Mouse (Mus musculus) frontal cortex, postnatal 36 days (tissue): ENCODE data around the gene Slamf8.

Experiments used
- DNase-seq, 2 experiments: peaks; one replicate each; pipeline ENCODE4 v3.0.0; 2022; ENCODE audit warnings: low spot score in 2 of 2

Gene Slamf8

DNA sequence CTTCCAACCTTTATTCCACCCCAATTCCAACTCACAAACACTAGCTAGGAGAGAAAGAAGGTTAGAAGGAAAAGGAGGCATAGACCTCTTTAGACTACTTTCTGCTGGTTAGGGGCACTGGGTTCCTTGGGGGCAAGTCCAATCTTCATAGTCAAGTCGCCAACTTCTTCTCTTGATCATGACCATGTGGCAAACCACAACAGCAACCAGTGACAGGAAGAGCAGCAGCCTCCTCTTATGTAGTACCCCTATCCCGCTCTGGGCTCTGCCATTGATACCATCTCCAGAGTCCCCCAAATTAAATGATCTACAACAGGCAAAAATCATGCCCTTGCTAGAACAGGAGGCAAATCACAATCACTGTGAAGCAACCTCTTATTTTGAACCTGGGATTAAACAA, 3.6 kb upstream of the Slamf8 start:
- DNase-seq, result no peak

DNA sequence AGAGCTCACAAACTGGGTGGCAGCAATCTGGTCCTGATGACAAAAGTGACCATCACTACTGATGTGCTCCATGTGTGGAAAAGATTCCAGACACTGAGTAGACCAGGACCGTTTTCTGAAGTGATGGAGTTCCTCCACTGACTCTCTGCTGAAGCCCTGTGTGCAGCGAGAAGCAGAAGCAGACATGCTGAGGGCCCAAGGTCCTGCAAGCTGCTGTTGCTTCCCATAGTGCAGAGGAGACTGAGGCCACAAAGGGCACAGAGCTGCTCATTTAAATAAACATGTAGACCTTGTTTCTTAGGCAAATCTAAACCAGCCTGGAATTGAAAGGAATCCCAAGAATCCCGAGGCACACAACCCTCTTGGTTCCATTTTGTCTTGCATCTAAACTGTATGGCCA, 3.0 kb upstream of the Slamf8 start:
- DNase-seq, result no peak

- DNase-seq, result no peak
These were observed 4.5 kb downstream of the Slamf8 start for GRCm38 (mm10) chr1:172585612-172586567.

DNA sequence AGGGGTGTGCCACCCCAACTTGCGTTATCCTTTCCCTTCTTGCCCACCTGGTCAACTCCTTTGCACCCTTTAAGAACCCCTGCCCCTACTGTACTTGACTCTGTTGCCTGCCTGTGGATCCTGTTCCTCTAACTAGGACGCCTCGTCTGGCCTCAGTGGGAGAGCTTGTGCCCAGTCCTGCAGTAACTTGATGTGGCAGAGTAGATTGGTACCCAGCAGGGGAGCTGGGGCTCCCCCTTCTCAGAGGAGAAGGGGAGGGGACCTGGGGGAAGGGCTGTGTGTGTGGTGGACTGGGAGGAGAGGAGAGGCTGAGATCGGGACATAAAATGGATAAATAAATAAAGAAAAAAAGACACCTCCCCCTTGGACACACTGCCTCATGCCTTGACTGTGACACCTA, 5.3 kb downstream of the Slamf8 start:
- no peak for DNase-seq

- no peak for DNase-seq
These were observed 6.1 kb downstream of the Slamf8 start for GRCm38 (mm10) chr1:172584271-172584670.

GRCm38 (mm10) chr1:172582436-172582835, 7.9 kb downstream of the Slamf8 start:
- no peak for DNase-seq

- DNase-seq, result no peak
These were observed 10.3 kb downstream of the Slamf8 start for GRCm38 (mm10) chr1:172580116-172580515.

- no peak for DNase-seq
These were observed 22.6 kb downstream of the Slamf8 start for GRCm38 (mm10) chr1:172567758-172568157.

DNA sequence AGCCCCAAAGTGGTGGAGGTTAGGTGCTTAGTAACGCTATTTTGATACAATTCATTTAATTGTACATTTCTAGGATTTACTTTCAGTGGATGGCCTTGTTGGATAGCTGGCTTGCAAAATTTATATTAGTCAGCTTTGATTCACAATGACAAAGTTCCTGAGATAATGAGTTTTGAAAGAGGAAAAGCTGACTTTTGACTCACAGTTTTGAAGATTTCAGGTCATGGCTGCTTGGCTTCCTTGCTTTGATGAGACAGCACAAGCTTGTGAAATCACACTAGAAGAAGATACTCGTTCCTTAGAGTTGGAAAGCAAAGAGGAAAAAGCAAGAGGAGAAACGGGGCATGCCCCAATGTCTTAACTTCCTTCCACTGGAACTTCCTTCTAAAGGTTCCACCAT, 24.2 kb downstream of the Slamf8 start:
- no peak for DNase-seq

DNA sequence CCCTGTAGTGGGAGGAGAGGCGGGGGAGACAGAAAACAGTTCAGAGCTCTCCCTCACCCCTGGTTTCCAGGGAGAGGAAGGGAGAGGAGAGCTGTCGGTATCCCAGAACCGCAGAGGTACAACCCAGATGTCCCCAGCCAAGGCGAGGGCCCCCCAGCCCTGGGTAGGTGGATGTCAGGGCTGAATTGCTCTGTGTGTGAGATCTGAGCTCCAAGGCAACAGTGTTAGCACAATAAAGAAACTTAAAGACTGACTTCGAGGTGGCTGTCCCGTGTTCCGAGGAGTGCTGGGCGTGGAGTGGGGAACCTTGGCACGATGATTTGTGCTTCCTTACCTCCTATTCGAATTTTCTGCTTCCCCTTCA, 26.9 kb downstream of the Slamf8 start:
- DNase-seq, result no peak

DNA sequence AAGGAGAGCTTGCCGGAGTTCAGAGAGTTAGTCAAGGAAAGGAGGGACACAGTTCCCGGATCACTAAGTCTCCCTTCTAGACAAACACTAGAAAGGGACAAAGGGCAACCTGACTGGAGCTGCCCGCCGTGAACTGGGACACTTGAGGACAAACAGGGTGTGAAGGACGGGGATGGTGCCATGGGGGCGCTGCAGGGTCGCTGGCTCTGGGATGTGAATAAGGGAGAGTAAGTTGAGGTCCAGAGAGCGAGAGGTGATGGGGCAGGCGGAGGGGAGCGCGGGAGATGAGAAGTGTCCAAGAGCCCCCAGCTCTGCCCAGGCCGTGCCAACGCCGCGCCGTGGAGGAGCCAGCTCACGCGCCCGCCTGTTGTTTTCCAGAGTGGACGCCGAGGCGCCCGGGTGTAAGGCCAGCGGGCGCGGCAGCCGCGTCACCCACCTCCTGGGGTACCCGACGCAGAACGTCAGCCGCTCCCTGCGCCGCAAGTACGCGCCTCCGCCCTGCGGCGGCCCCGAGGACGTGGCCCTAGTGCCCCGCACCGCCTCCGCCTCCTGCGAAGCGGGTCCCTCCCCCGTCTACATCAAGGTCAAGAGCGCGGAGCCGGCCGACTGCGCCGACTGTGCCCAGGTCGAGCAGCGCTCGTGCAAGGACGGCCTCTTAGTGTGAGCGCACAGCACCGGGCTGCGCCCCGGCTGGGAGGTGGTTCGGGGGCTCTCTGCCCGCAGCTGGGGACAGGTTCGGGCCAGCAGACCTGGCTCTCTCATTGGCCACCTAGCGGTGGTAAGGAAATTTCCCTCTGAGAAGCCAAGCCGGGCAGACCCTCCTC, 27.5 kb downstream of the Slamf8 start:
- DNase-seq, result peak; percentile 64 to 65

- no peak for DNase-seq
These were observed 34.7 kb downstream of the Slamf8 start, which contains the start of gene Vsig8 for GRCm38 (mm10) chr1:172555638-172556037. Vsig8 (plus strand) TSS chr1:172555938.

DNA sequence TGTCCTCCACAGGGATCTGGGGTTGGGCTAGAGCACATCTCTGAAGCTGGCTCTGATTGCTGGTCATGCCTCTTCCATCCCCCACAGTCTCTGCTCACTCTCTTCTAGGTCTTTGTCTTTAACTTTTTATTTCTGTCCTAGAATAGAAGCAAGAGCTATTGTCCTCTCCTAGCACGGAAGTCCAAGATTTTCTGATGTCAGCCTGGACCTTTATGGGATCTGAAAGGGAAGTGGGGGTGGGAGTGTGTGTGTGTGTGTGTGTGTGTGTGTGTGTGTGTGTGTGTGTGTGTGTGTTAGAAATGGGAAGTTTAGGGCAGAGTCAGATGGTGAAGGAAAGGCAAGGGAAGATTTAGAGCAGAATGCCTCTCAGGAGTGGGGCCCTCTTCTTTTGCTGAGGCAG, 37.7 kb downstream of the Slamf8 start:
- no peak for DNase-seq

DNA sequence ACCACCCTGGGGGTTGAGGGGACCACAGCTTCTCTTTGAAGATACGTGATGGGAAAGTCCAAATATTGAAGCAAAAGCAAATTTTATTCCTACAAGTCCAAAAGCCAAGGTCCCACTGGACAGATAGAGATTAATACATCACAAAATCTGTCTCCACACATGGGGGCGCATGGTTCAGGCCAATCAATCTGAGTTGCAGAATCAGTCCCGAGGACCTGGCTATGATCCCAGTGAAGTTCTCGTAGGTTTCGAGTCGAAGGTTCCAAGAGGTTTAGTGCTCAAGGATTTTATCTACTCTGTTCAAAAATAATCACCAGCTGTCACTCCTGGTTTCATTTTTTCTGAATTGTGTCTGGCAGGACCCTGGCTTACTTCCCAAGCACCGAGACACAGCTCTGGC, 39.4 kb downstream of the Slamf8 start:
- DNase-seq, result no peak

DNA sequence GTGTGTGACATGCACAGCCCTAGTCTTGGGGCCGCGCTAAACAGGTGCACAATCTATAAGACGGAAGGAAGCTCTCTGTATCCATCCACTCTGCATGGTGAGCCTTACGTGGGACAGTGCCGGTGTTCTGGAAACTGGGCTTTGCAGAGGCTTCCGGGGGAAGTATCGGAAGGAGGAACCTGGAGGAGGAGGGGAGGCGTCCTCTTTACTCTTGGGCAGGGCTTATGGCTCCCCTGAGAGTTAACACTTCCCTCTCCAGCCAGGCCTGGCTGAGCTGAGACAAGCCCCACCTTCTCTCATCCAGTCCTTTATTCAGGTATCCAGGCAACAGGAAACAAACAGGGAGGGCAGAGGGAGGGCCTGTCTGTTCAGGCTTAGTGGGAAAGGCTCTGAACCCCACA, 39.8 kb downstream of the Slamf8 start:
- DNase-seq, result peak; percentile 38 to 60

GRCm38 (mm10) chr1:172549717-172550116, 40.7 kb downstream of the Slamf8 start:
- no peak for DNase-seq

DNA sequence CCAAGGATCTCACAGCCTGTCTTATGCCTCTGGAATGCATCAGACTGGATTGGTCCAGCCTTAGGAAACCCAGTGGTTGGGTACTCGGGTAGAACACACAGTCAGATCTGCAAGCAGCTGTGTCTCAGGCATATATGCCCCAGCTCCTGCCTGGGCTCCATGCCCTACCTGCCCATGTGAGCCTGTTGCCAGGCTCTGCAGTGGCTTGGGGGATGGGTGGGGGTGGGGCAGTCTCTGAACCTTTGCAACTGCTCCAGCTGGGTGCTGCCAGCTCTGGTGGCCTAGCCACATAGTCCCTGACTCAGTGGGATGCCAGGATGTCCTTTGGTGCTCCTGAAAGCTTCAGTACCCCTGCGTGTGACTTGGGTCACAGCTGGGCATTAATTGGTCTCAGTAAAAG, 41.1 kb downstream of the Slamf8 start:
- DNase-seq, result no peak

DNA sequence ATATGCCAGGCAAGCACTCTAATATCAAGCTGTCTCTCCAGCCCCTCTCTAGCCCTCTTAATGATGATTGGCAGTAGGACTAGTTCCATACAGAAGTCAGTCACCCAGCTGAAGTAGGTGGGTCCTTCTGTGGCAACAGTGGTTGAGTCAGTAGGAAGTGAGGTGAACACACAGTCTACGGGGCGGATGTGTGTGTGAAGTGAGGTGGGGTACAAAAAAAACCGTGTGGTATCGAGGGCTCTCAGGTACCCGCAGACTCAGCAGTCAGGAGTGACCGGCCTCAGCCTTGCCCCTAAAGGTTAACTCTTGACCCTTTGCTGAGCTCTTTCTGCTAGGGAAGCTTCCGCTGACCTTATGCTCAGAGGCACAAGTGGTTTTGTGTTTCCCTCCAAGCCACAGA, 41.9 kb downstream of the Slamf8 start:
- DNase-seq, result no peak

DNA sequence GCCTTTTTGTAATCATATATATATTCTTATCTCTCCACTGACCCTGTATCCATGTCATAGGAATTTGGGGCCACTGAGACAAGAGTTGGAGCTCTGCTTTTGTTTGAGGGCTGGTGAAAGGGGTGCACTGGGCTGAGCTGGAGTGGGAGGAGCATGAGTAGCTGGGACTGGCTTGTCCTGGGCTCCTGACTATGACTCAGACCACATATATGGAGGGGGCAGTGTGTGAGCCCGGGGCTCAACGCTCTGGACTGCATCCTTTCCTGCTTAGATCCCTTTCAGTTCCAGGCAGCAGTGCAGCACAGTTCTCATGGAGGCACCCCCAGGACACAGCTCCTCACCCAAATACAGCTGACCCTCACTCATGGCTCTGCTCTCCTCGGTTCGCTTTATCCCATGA, 44.3 kb downstream of the Slamf8 start:
- no peak for DNase-seq

- DNase-seq, result no peak
These were observed 50.0 kb downstream of the Slamf8 start for GRCm38 (mm10) chr1:172540283-172540820.

DNA sequence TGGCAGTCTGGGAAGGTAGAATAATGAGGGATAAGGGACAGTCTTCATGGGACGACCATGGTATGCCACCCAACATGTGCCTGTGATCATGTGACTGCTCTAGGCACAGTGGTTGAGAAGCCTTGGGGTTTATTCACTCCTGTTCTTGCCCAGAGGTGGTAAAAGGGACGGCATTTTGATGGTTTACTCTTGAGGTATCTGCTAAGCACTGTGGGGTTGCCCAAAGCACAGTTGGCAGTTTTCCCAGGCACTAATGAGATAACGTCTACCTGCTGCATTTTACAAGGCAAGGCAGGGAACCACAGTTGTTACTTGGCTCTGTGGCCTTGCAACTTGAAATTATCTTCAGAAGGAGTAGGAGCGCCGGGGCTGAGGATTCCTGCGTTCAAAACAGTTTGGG, 50.5 kb downstream of the Slamf8 start:
- DNase-seq, result no peak

DNA sequence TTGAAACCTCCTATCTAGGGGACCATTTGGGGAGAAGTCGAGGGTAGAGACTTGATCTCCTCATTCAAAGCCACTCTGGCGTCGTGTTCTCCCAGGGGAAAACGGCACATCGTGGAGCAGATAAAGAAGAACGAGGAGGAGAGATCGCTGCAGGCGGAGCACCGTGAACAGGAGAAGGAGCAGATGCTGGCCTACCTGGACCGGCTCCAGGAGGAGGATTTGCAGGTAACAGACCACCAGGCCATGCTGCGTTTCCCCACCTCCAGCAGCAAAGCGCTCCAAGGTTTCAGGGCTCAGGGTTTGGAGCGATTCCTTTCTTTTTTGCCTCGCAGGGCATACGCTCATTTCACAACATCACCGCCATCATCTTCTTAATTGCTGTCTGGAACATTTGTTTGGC, 55.3 kb downstream of the Slamf8 start:
- no peak for DNase-seq

- no peak for DNase-seq
These were observed 57.8 kb downstream of the Slamf8 start for GRCm38 (mm10) chr1:172532551-172532950.
